Mouse (Mus musculus): ENCODE measurements at regions not wholly inside any gene's neighbourhood (a gene's known extent, or its start where the extent isn't known, plus 50 kb on each side); places are given as distances from the start of the nearest gene placed in this dataset.

- ATAC-seq, result no peak
- in situ Hi-C loops (cut with MboI; ENCODE audit: low pct_unique_long_range_greater_than_20kb), result no loop called here
- POLR2A ChIA-PET, result interaction anchor here (0.6 kb wide), 1 partner anchor 61 kb away, joined by 3 read pairs; no protein-coding TSS in a partner anchor
- H3K27me3 ChIP-seq, result peaks cover 7% of the 10 kb centered on the region
- no peak for TF ChIP-seq CTCF (IDR thresholded peaks at IDR 0.05)
- DNase-seq (ENCODE audit: low read depth, low spot score), result no peak
- CTCF ChIA-PET, result no interaction called here
Observed at GRCm38 (mm10) chr1:33395733-33396132, 273.9 kb downstream of the Prim2 start.

- DNase-seq (ENCODE audit: low read depth, low spot score) (no peak), ATAC-seq (no peak)
- in situ Hi-C loops (cut with MboI; ENCODE audit: low pct_unique_long_range_greater_than_20kb), result no loop called here
- ChIA-PET CTCF (no interaction called here), POLR2A (no interaction called here)
- TF ChIP-seq CTCF (IDR thresholded peaks at IDR 0.05), result no peak
- peaks cover 7% of the 10 kb centered on the region for H3K27me3 ChIP-seq
Observed at GRCm38 (mm10) chr1:33394989-33395594, 274.5 kb downstream of the Prim2 start.

GRCm38 (mm10) chr1:33370796-33371195 lies 298.8 kb downstream of the Prim2 start:
- ChIA-PET CTCF (interaction anchor here (1.4 kb wide), 1 partner anchor 11 kb away, joined by 3 read pairs; no protein-coding TSS in a partner anchor), POLR2A (no interaction called here)
- in situ Hi-C loops (cut with MboI; ENCODE audit: low pct_unique_long_range_greater_than_20kb), result no loop called here
- peaks cover 16% of the 10 kb centered on the region for H3K27me3 ChIP-seq
- no peak for TF ChIP-seq CTCF (IDR thresholded peaks at IDR 0.05)
- ATAC-seq, result no peak
- DNase-seq (ENCODE audit: low read depth, low spot score), result no peak

- POLR2A ChIA-PET, result no interaction called here
- no peak for ATAC-seq
- no peak for DNase-seq (ENCODE audit: low read depth, low spot score)
- CTCF ChIA-PET, result no interaction called here
- no peak for TF ChIP-seq CTCF (IDR thresholded peaks at IDR 0.05)
- H3K27me3 ChIP-seq, result no peaks in the 10 kb centered on the region
- in situ Hi-C loops (cut with MboI; ENCODE audit: low pct_unique_long_range_greater_than_20kb), result no loop called here
Observed at GRCm38 (mm10) chr1:33362688-33363426, 306.7 kb downstream of the Prim2 start.

- no peak for TF ChIP-seq CTCF (IDR thresholded peaks at IDR 0.05)
- ChIA-PET CTCF (no interaction called here), POLR2A (interaction anchor here (0.6 kb wide), 2 partner anchors 15 to 62 kb away, joined by 3 read pairs; no protein-coding TSS in a partner anchor)
- DNase-seq (ENCODE audit: low read depth, low spot score) (no peak), ATAC-seq (no peak)
- in situ Hi-C loops (cut with MboI; ENCODE audit: low pct_unique_long_range_greater_than_20kb), result no loop called here
- peaks cover 29% of the 10 kb centered on the region for H3K27me3 ChIP-seq
Observed at GRCm38 (mm10) chr1:33334061-33334460, 335.5 kb downstream of the Prim2 start.

Data from Patski (cell line).